Mouse (Mus musculus) ES-E14 (cell line): ENCODE measurements at regions not wholly inside any gene's neighbourhood (a gene's known extent, or its start where the extent isn't known, plus 50 kb on each side); places are given as distances from the start of the nearest gene placed in this dataset.

Experiments
- DNase-seq: peaks from one replicate; pipeline ENCODE4 v3.0.0-alpha.2; 2013; ENCODE audit warnings: low read depth, low spot score
- H3K27ac ChIP-seq: 2 replicates; pipeline ENCODE4 v1.5.1; 2012; ENCODE audit warnings: low read depth, mild to moderate bottlenecking, low read length, moderate library complexity, mixed read lengths; ENCODE audit not compliant: poor library complexity, insufficient read depth, severe bottlenecking
- H3K36me3 ChIP-seq: 2 replicates; pipeline ENCODE4 v1.6.1; 2012; ENCODE audit warnings: mild to moderate bottlenecking, low read length, moderate library complexity, mixed read lengths; ENCODE audit not compliant: control insufficient read depth, poor library complexity, insufficient read depth, severe bottlenecking
- H3K4me1 ChIP-seq, 2 experiments: fragments of 150-350 bp in 1 of 2; sonication (generic) in 1 of 2; 2 replicates each; pipeline ENCODE4 v1.6.1; 2012; ENCODE audit warnings: low read length in 2 of 2, mild to moderate bottlenecking in 1 of 2, mixed read lengths in 1 of 2; ENCODE audit not compliant: control insufficient read depth in 2 of 2, insufficient read depth in 2 of 2, poor library complexity in 1 of 2
- H3K4me3 ChIP-seq, 2 experiments: fragments of 150-350 bp in 1 of 2; sonication (generic) in 1 of 2; 2 replicates each; pipeline ENCODE4 v1.5.1; 2012; ENCODE audit warnings: low read length in 2 of 2, low read depth in 1 of 2, mild to moderate bottlenecking in 1 of 2, mixed read lengths in 1 of 2; ENCODE audit not compliant: insufficient read depth in 1 of 2, poor library complexity in 1 of 2, severe bottlenecking in 1 of 2
- H3K9ac ChIP-seq: 2 replicates; pipeline ENCODE4 v1.6.1; 2012; ENCODE audit warnings: low read depth, mild to moderate bottlenecking, low read length, mixed read lengths; ENCODE audit not compliant: poor library complexity, insufficient read depth, severe bottlenecking
- H3K9me3 ChIP-seq: fragments of 150-350 bp; sonication (generic); 2 replicates; pipeline ENCODE4 v1.6.1; 2012; ENCODE audit warnings: low read depth, mild to moderate bottlenecking, low read length; ENCODE audit not compliant: control insufficient read depth, insufficient read depth
- CHD2 ChIP-seq: IDR thresholded peaks from 2 replicates; pipeline ENCODE4 v1.6.1; 2014; ENCODE audit warnings: mild to moderate bottlenecking, low read depth, low read length, inconsistent platforms
- HCFC1 ChIP-seq: IDR thresholded peaks from 2 replicates; pipeline ENCODE4 v1.6.1; 2012; ENCODE audit warnings: low read length, inconsistent platforms, borderline replicate concordance; ENCODE audit not compliant: insufficient read depth
- MAFK ChIP-seq: IDR thresholded peaks from 2 replicates; pipeline ENCODE4 v1.6.1; 2014; ENCODE audit warnings: mild to moderate bottlenecking, low read depth, low read length, inconsistent platforms; ENCODE audit not compliant: insufficient read depth
- ZC3H11A ChIP-seq: IDR thresholded peaks from 2 replicates; pipeline ENCODE4 v1.6.1; 2012; ENCODE audit warnings: low read depth, mild to moderate bottlenecking, inconsistent platforms, low read length, borderline replicate concordance
- ZNF384 ChIP-seq: IDR thresholded peaks from 2 replicates; pipeline ENCODE4 v1.6.1; 2012; ENCODE audit warnings: low read depth, low read length, inconsistent platforms
- in situ Hi-C, 2 experiments: fragments of 600-800 bp; cut with MboI; formaldehyde crosslinking; loops; one replicate each; pipeline ENCODE4 v1.15.1; 2025; ENCODE audit warnings: low sequenced_read_pairs in 2 of 2, inconsistent platforms in 1 of 2; ENCODE audit not compliant: unreplicated experiment in 2 of 2

- DNase-seq, result no peak
- H3K9me3 ChIP-seq, result no peaks in the 10 kb centered on the region
- in situ Hi-C loops, result no loop called here
- TF ChIP-seq ZC3H11A (no peak), ZNF384 (no peak), MAFK (no peak)
- no peak overlapping the region for H3K9ac ChIP-seq
- H3K27ac ChIP-seq, result no peak overlapping the region
- no peaks in the 10 kb centered on the region for H3K4me1 ChIP-seq
- H3K4me3 ChIP-seq, result no peak overlapping the region
- no peaks in the 10 kb centered on the region for H3K36me3 ChIP-seq
Measured at GRCm38 (mm10) chr1:95174013-95174582, 139.3 kb upstream of the Fam174a start.

GRCm38 (mm10) chr1:95218912-95219311 is 94.5 kb upstream of the Fam174a start:
- Histone ChIP-seq H3K27ac (no peak overlapping the region), H3K4me1 (no peaks in the 10 kb centered on the region), H3K9me3 (no peaks in the 10 kb centered on the region), H3K9ac (no peak overlapping the region), H3K4me3 (no peak overlapping the region), H3K36me3 (no peaks in the 10 kb centered on the region)
- TF ChIP-seq ZNF384 (no peak), MAFK (no peak), HCFC1 (no peak), CHD2 (no peak), ZC3H11A (no peak)
- DNase-seq, result no peak
- in situ Hi-C loops, result no loop called here

- in situ Hi-C loops, result no loop called here
- no peak overlapping the region for H3K4me3 ChIP-seq
- no peaks in the 10 kb centered on the region for H3K4me1 ChIP-seq
- H3K36me3 ChIP-seq, result no peaks in the 10 kb centered on the region
- no peaks in the 10 kb centered on the region for H3K9me3 ChIP-seq
- no peak for TF ChIP-seq ZC3H11A
- no peak for TF ChIP-seq ZNF384
- TF ChIP-seq CHD2, result no peak
- TF ChIP-seq HCFC1, result no peak
- no peak for TF ChIP-seq MAFK
- no peak overlapping the region for H3K27ac ChIP-seq
- DNase-seq, result no peak
- H3K9ac ChIP-seq, result no peak overlapping the region
Measured at GRCm38 (mm10) chr1:95223289-95223688, 90.1 kb upstream of the Fam174a start.

GRCm38 (mm10) chr1:95241671-95242150 is 71.7 kb upstream of the Fam174a start:
- no peak for TF ChIP-seq CHD2
- no peak for TF ChIP-seq MAFK
- TF ChIP-seq ZNF384, result no peak
- TF ChIP-seq HCFC1, result no peak
- TF ChIP-seq ZC3H11A, result no peak
- no peaks in the 10 kb centered on the region for H3K36me3 ChIP-seq
- H3K4me1 ChIP-seq, result no peaks in the 10 kb centered on the region
- in situ Hi-C loops, result no loop called here
- DNase-seq, result no peak
- no peak overlapping the region for H3K4me3 ChIP-seq
- H3K9ac ChIP-seq, result no peak overlapping the region
- no peak overlapping the region for H3K27ac ChIP-seq
- H3K9me3 ChIP-seq, result no peaks in the 10 kb centered on the region
